In genomic region chr15:86279059-86279974, GRCm38 (mm10) we compare ENCODE assay signal across 14 mouse cellular contexts.
A peak's percentile ranks its signal among the peaks of the same experiment; 100 is the strongest.
DNase-seq lines count a peak whose midpoint lies in the region; ATAC-seq and TF ChIP-seq lines count a peak whose summit lies in the region.
"Had no signal": no experiment of that assay in that cellular context is flagged by ENCODE, and none has a peak within 500 bp of the region (broad histone marks: within the 10 kb centered on the region; RNA-seq: fewer than 3 reads in every experiment).

No protein-coding gene starts in this region.

- H3K4me1 ChIP-seq in forebrain, embryonic 13.5 days = peaks cover 68% of the 10 kb centered on the region
- peaks cover 38% of the 10 kb centered on the region for H3K4me1 ChIP-seq in forebrain, postnatal 0 days (ENCODE audit: insufficient read depth)

- H3K27ac ChIP-seq in forebrain, embryonic 13.5 days = peak overlapping the region; percentile 25; the same call in 1 of the 2 replicates
- no peak overlapping the region for H3K27ac ChIP-seq in forebrain, postnatal 0 days (ENCODE audit: low read depth, low read length)
- H3K27ac ChIP-seq: embryonic facial prominence, embryonic 12.5 days had no signal

- peaks cover 44% of the 10 kb centered on the region for H3K27me3 ChIP-seq in forebrain, embryonic 13.5 days
- H3K27me3 ChIP-seq in forebrain, postnatal 0 days (ENCODE audit: insufficient read depth, low read length) = peaks cover 3% of the 10 kb centered on the region; the same call in 1 of the 2 replicates
- H3K27me3 ChIP-seq: embryonic facial prominence, embryonic 12.5 days had no signal

- 45% methylated on average over 14 of the region's 14 CpGs for WGBS in forebrain, embryonic 13.5 days
- 43% methylated on average over 14 of the region's 14 CpGs for WGBS in forebrain, postnatal 0 days

- H3K9me3 ChIP-seq in forebrain, embryonic 13.5 days (replicated peaks) = no peaks in the 10 kb centered on the region
- no peaks in the 10 kb centered on the region for H3K9me3 ChIP-seq in forebrain, postnatal 0 days (ENCODE audit: low read length)
- H3K9me3 ChIP-seq: embryonic facial prominence, embryonic 12.5 days had no signal

- TF ChIP-seq CTCF in forebrain, postnatal 0 days (IDR thresholded peaks at IDR 0.05; ENCODE audit: low read depth) = no peak

- peak; percentile 48; the same call in 1 of the 2 replicates for ATAC-seq in forebrain, embryonic 13.5 days
- ATAC-seq in forebrain, postnatal 0 days = no peak
- ATAC-seq in monocyte, adult 5-6 weeks (replicated peaks; ENCODE audit: insufficient number of reproducible peaks, low FRiP score, low TSS enrichment, poor library complexity, severe bottlenecking) = no peak
- ATAC-seq: hindbrain, postnatal 0 days; midbrain, embryonic 16.5 days had no signal

- H3K36me3 ChIP-seq in forebrain, embryonic 13.5 days (ENCODE audit: poor library complexity, severe bottlenecking) = no peaks in the 10 kb centered on the region
- no peaks in the 10 kb centered on the region for H3K36me3 ChIP-seq in forebrain, postnatal 0 days (ENCODE audit: insufficient read depth)
- H3K36me3 ChIP-seq: embryonic facial prominence, embryonic 12.5 days had no signal

- DNase-seq in forebrain, postnatal 0 days = no peak
- peak; percentile 50 for DNase-seq in layer of hippocampus, adult 11-12 months (ENCODE audit: low spot score)
- no peak for DNase-seq in layer of hippocampus, adult 9-10 months (ENCODE audit: low spot score)
- DNase-seq in right cerebral cortex, adult 18-20 months = peak; percentile 64
- DNase-seq in right cerebral cortex, postnatal 14 days = no peak
- DNase-seq in spleen, adult 18-20 months = no peak
- DNase-seq: cerebellum, adult 9-11 months; heart, adult 18-20 months; heart, postnatal 10 days had no signal

- H3K4me3 ChIP-seq in forebrain, embryonic 13.5 days = no peak overlapping the region
- H3K4me3 ChIP-seq in forebrain, postnatal 0 days (ENCODE audit: low read depth, low read length) = no peak overlapping the region
- H3K4me3 ChIP-seq: embryonic facial prominence, embryonic 12.5 days had no signal

- H3K9ac ChIP-seq in forebrain, embryonic 13.5 days = no peak overlapping the region
- H3K9ac ChIP-seq in forebrain, postnatal 0 days = no peak overlapping the region
- H3K9ac ChIP-seq: embryonic facial prominence, embryonic 12.5 days had no signal

- no peak overlapping the region for H3K4me2 ChIP-seq in forebrain, embryonic 13.5 days
- H3K4me2 ChIP-seq in forebrain, postnatal 0 days (ENCODE audit: low read depth) = no peak overlapping the region
- H3K4me2 ChIP-seq: embryonic facial prominence, embryonic 12.5 days had no signal

Comparison
In these comparisons a context has a peak if more than half of its experiments do, and no peak if none do; other contexts are left out.
1. DNase-seq: peak in layer of hippocampus, adult 11-12 months (single experiment) and right cerebral cortex, adult 18-20 months (single experiment); none in forebrain, postnatal 0 days (single experiment), layer of hippocampus, adult 9-10 months (single experiment), right cerebral cortex, postnatal 14 days (single experiment) and spleen, adult 18-20 months (0 of 2).